Mouse (Mus musculus) erythroblast, embryonic 14.5 days (primary cell): ENCODE data around the gene Fabp6. TPM values are rescaled to one million over a fixed set of nuclear protein-coding genes. Genes with fewer than 3 reads are reported as not detected.

Source experiments
- H3K27me3 ChIP-seq: 2 replicates; pipeline ENCODE4 v1.6.1; 2012; ENCODE audit warnings: inconsistent platforms; ENCODE audit not compliant: control insufficient read depth
- H3K36me3 ChIP-seq: 2 replicates; pipeline ENCODE4 v1.6.1; 2012; ENCODE audit warnings: mild to moderate bottlenecking, inconsistent platforms; ENCODE audit not compliant: control insufficient read depth
- H3K4me1 ChIP-seq: 2 replicates; pipeline ENCODE4 v1.6.1; 2012; ENCODE audit warnings: inconsistent platforms; ENCODE audit not compliant: control insufficient read depth
- H3K4me3 ChIP-seq: replicated peaks from 2 replicates; pipeline ENCODE3; 2012; ENCODE audit warnings: moderate library complexity, mild to moderate bottlenecking, inconsistent platforms
- H3K9me3 ChIP-seq: 2 replicates; pipeline ENCODE4 v1.6.1; 2012; ENCODE audit warnings: low read length, inconsistent platforms, mixed read lengths; ENCODE audit not compliant: control insufficient read depth
- GATA1 ChIP-seq: IDR thresholded peaks from 2 replicates; pipeline ENCODE4 v1.6.1; 2012; ENCODE audit warnings: low read length, inconsistent platforms, mixed read lengths
- TAL1 ChIP-seq: IDR thresholded peaks from 3 replicates; pipeline ENCODE4 v1.6.1; 2012; ENCODE audit warnings: low read length, inconsistent platforms, mixed read lengths
- polyA plus RNA-seq: library from polyadenylated mRNA; stranded (reverse); fragments of >175 nt; gene quantifications from 2 replicates; pipeline ENCODE4 v1.2.3, GENCODE M21; 2012

Fabp6 gene
- polyA plus RNA-seq, 1 experiment, result not detected

GRCm38 (mm10) chr11:43608440-43608839, 7.1 kb upstream of the Fabp6 start:
- H3K9me3 ChIP-seq, result no peaks in the 10 kb centered on the region
- TF ChIP-seq GATA1 (no peak), TAL1 (no peak)
- H3K4me3 ChIP-seq, result no peak overlapping the region
- H3K36me3 ChIP-seq, result no peaks in the 10 kb centered on the region
- no peaks in the 10 kb centered on the region for H3K4me1 ChIP-seq
- no peaks in the 10 kb centered on the region for H3K27me3 ChIP-seq

GRCm38 (mm10) chr11:43605859-43606258, 4.5 kb upstream of the Fabp6 start:
- Histone ChIP-seq H3K4me1 (no peaks in the 10 kb centered on the region), H3K9me3 (no peaks in the 10 kb centered on the region), H3K4me3 (no peak overlapping the region), H3K36me3 (no peaks in the 10 kb centered on the region), H3K27me3 (no peaks in the 10 kb centered on the region)
- no peak for TF ChIP-seq TAL1
- TF ChIP-seq GATA1, result no peak

GRCm38 (mm10) chr11:43604891-43605290, 3.6 kb upstream of the Fabp6 start:
- H3K27me3 ChIP-seq, result no peaks in the 10 kb centered on the region
- TF ChIP-seq GATA1 (no peak), TAL1 (no peak)
- H3K4me1 ChIP-seq, result no peaks in the 10 kb centered on the region
- no peak overlapping the region for H3K4me3 ChIP-seq
- H3K36me3 ChIP-seq, result no peaks in the 10 kb centered on the region
- no peaks in the 10 kb centered on the region for H3K9me3 ChIP-seq

- no peaks in the 10 kb centered on the region for H3K4me1 ChIP-seq
- TF ChIP-seq GATA1, result no peak
- H3K36me3 ChIP-seq, result no peaks in the 10 kb centered on the region
- H3K27me3 ChIP-seq, result no peaks in the 10 kb centered on the region
- no peak overlapping the region for H3K4me3 ChIP-seq
- no peaks in the 10 kb centered on the region for H3K9me3 ChIP-seq
These were observed 2.9 kb upstream of the Fabp6 start for GRCm38 (mm10) chr11:43604207-43604606.

GRCm38 (mm10) chr11:43589530-43590072, 11.7 kb downstream of the Fabp6 start:
- no peak for TF ChIP-seq GATA1
- no peak for TF ChIP-seq TAL1
- Histone ChIP-seq H3K4me3 (no peak overlapping the region), H3K27me3 (no peaks in the 10 kb centered on the region), H3K36me3 (no peaks in the 10 kb centered on the region; the same call in 1 of the 2 replicates), H3K9me3 (no peaks in the 10 kb centered on the region), H3K4me1 (no peaks in the 10 kb centered on the region)

- TF ChIP-seq TAL1, result no peak
- no peak for TF ChIP-seq GATA1
- no peaks in the 10 kb centered on the region; the same call in 1 of the 2 replicates for H3K36me3 ChIP-seq
These were observed 14.8 kb downstream of the Fabp6 start, which contains the start of gene 4933415A04Rik for GRCm38 (mm10) chr11:43586324-43587090. 4933415A04Rik (plus strand) TSS chr11:43587040.

GRCm38 (mm10) chr11:43585211-43586005, 15.9 kb downstream of the Fabp6 start:
- Histone ChIP-seq H3K9me3 (no peaks in the 10 kb centered on the region), H3K27me3 (no peaks in the 10 kb centered on the region), H3K4me1 (no peaks in the 10 kb centered on the region), H3K36me3 (no peaks in the 10 kb centered on the region; the same call in 1 of the 2 replicates), H3K4me3 (no peak overlapping the region)
- no peak for TF ChIP-seq TAL1
- no peak for TF ChIP-seq GATA1

More at GRCm38 (mm10) chr11:43586324-43587090, 14.8 kb downstream of the Fabp6 start, which contains the start of gene 4933415A04Rik:
- no peaks in the 10 kb centered on the region for H3K4me1 ChIP-seq
- H3K4me3 ChIP-seq, result no peak within 1 kb of the TSS
- no peaks in the 10 kb centered on the region for H3K27me3 ChIP-seq
- H3K9me3 ChIP-seq, result no peaks in the 10 kb centered on the region

- H3K4me1 ChIP-seq, result peaks cover 6% of the 10 kb centered on the region
- no peaks in the 10 kb centered on the region for H3K27me3 ChIP-seq
- TF ChIP-seq GATA1 (no peak), TAL1 (no peak)
- H3K4me3 ChIP-seq, result no peak overlapping the region
- no peaks in the 10 kb centered on the region for H3K36me3 ChIP-seq
- no peaks in the 10 kb centered on the region for H3K9me3 ChIP-seq
These were observed 23.4 kb downstream of the Fabp6 start for GRCm38 (mm10) chr11:43577713-43578478.
